Mouse (Mus musculus) kidney, embryonic 14.5 days (tissue): ENCODE measurements around the gene Rnf212b. TPM values are rescaled to one million over a fixed set of nuclear protein-coding genes. Genes with fewer than 3 reads are reported as not detected.

Source experiments
- ATAC-seq: fragments of 200-750 bp; cut with Nextera tagmentation; 2 replicates; pipeline ENCODE4 v1.8.0; 2017; ENCODE audit warnings: moderate number of reproducible peaks, mild to moderate bottlenecking, moderate TSS enrichment, moderate library complexity; ENCODE audit not compliant: low FRiP score, low TSS enrichment
- H3K27ac ChIP-seq: fragments of 300-500 bp; sonication (generic); 2 replicates; pipeline ENCODE4 v1.5.1; 2014; ENCODE audit warnings: low read depth, mild to moderate bottlenecking, low read length, moderate library complexity, mixed read lengths
- H3K27me3 ChIP-seq: fragments of 300-500 bp; sonication (generic); 2 replicates; pipeline ENCODE4 v1.6.1; 2014; ENCODE audit warnings: mild to moderate bottlenecking, low read length; ENCODE audit not compliant: control insufficient read depth, insufficient read depth
- H3K36me3 ChIP-seq: fragments of 300-500 bp; sonication (generic); 2 replicates; pipeline ENCODE4 v1.6.1; 2014; ENCODE audit warnings: low read length, mixed read lengths; ENCODE audit not compliant: control insufficient read depth, insufficient read depth
- H3K4me1 ChIP-seq: fragments of 300-500 bp; sonication (generic); 2 replicates; pipeline ENCODE4 v1.6.1; 2014; ENCODE audit warnings: low read length, mixed read lengths; ENCODE audit not compliant: control insufficient read depth, insufficient read depth
- H3K4me2 ChIP-seq: fragments of 300-500 bp; sonication (generic); replicated peaks from 2 replicates; pipeline ENCODE4 v1.6.1; 2014; ENCODE audit warnings: low read depth, mild to moderate bottlenecking, low read length
- H3K4me3 ChIP-seq: fragments of 300-500 bp; sonication (generic); 2 replicates; pipeline ENCODE4 v1.5.1; 2014; ENCODE audit warnings: mild to moderate bottlenecking, low read length
- H3K9ac ChIP-seq: fragments of 300-500 bp; sonication (generic); 2 replicates; pipeline ENCODE4 v1.6.1; 2014; ENCODE audit warnings: low read depth, mild to moderate bottlenecking, low read length, moderate library complexity
- H3K9me3 ChIP-seq: fragments of 300-500 bp; sonication (generic); 2 replicates; pipeline ENCODE4 v1.6.1; 2016; ENCODE audit warnings: low read length; ENCODE audit not compliant: control insufficient read depth
- WGBS: fragments of 180-500 bp; shearing (Covaris S2); extraction: QIAGEN DNeasy Blood & Tissue Kit; methylation state at CpG from one replicate; pipeline ENCODE4 v1.1.7; 2014; 5-methylcytosine and 5-hydroxymethylcytosine counted together
- polyA plus RNA-seq: library from polyadenylated mRNA; unstranded; fragments of >200 nt; fragmentation: Nextera tagmentation; extraction: Ambion mirVana; gene quantifications from 2 replicates; pipeline ENCODE4 v1.2.1, GENCODE M21; 2014

Rnf212b gene
- polyA plus RNA-seq, 1 experiment from 2014 or later = not detected

- Histone ChIP-seq H3K4me3 (no peak overlapping the region; the same call in 1 of the 2 replicates), H3K9me3 (no peaks in the 10 kb centered on the region), H3K4me1 (no peaks in the 10 kb centered on the region; the same call in 1 of the 2 replicates), H3K4me2 (peak overlapping the region; percentile 8; the same call in 1 of the 2 replicates), H3K36me3 (no peaks in the 10 kb centered on the region), H3K27ac (no peak overlapping the region), H3K27me3 (peaks cover 13% of the 10 kb centered on the region), H3K9ac (no peak overlapping the region)
- no peak for ATAC-seq
- WGBS = 85% methylated on average over 9 of the region's 9 CpGs
Measured at GRCm38 (mm10) chr14:54780084-54780483, 33.9 kb upstream of the Rnf212b start.

- 3% methylated on average over 35 of the region's 35 CpGs for WGBS
- H3K4me2 ChIP-seq = peak overlapping the region; percentile 92
- H3K4me1 ChIP-seq = no peaks in the 10 kb centered on the region; the same call in 1 of the 2 replicates
- H3K36me3 ChIP-seq = no peaks in the 10 kb centered on the region
- H3K9me3 ChIP-seq = peaks cover 4% of the 10 kb centered on the region; the same call in 1 of the 2 replicates
- peaks cover 13% of the 10 kb centered on the region for H3K27me3 ChIP-seq
- no peak; the same call in 1 of the 2 replicates for ATAC-seq
- peak overlapping the region; percentile 55 for H3K4me3 ChIP-seq
- no peak overlapping the region for H3K27ac ChIP-seq
- H3K9ac ChIP-seq = peak overlapping the region; percentile 38; the same call in 1 of the 2 replicates
Measured at GRCm38 (mm10) chr14:54780836-54781609, 32.9 kb upstream of the Rnf212b start.

GRCm38 (mm10) chr14:54781610-54782365 is 32.2 kb upstream of the Rnf212b start, which contains the start of gene Slc7a8:
Gene Slc7a8 (minus strand): TSS chr14:54781946.
- Histone ChIP-seq H3K36me3 (no peaks in the 10 kb centered on the region), H3K4me3 (peak within 1 kb of the TSS; percentile 55), H3K27ac (no peak within 1 kb of the TSS), H3K27me3 (peaks cover 13% of the 10 kb centered on the region), H3K9ac (peak within 1 kb of the TSS; percentile 38; the same call in 1 of the 2 replicates), H3K4me1 (no peaks in the 10 kb centered on the region; the same call in 1 of the 2 replicates), H3K9me3 (peaks cover 4% of the 10 kb centered on the region; the same call in 1 of the 2 replicates), H3K4me2 (peak within 1 kb of the TSS; percentile 92)
- peak; percentile 72; the same call in 1 of the 2 replicates for ATAC-seq
- 2% methylated on average over 37 of the region's 37 CpGs for WGBS

GRCm38 (mm10) chr14:54782971-54783370 is 31.0 kb upstream of the Rnf212b start:
- no peak for ATAC-seq
- Histone ChIP-seq H3K9me3 (peaks cover 4% of the 10 kb centered on the region; the same call in 1 of the 2 replicates), H3K9ac (no peak overlapping the region), H3K4me3 (no peak overlapping the region), H3K36me3 (no peaks in the 10 kb centered on the region), H3K27me3 (peaks cover 13% of the 10 kb centered on the region), H3K4me2 (no peak overlapping the region), H3K27ac (no peak overlapping the region), H3K4me1 (no peaks in the 10 kb centered on the region; the same call in 1 of the 2 replicates)
- WGBS = 90% methylated on average over 6 of the region's 6 CpGs

GRCm38 (mm10) chr14:54785898-54786297 is 28.0 kb upstream of the Rnf212b start:
- H3K4me2 ChIP-seq = no peak overlapping the region
- peaks cover 4% of the 10 kb centered on the region; the same call in 1 of the 2 replicates for H3K9me3 ChIP-seq
- H3K27ac ChIP-seq = no peak overlapping the region
- H3K27me3 ChIP-seq = no peaks in the 10 kb centered on the region
- H3K36me3 ChIP-seq = no peaks in the 10 kb centered on the region
- no peaks in the 10 kb centered on the region for H3K4me1 ChIP-seq
- WGBS = 54% methylated on average over 4 of the region's 4 CpGs
- no peak overlapping the region for H3K4me3 ChIP-seq
- ATAC-seq = no peak
- H3K9ac ChIP-seq = no peak overlapping the region

- WGBS = 62% methylated on average over 10 of the region's 10 CpGs
- ATAC-seq = no peak
- Histone ChIP-seq H3K4me3 (no peak overlapping the region), H3K36me3 (no peaks in the 10 kb centered on the region), H3K27me3 (no peaks in the 10 kb centered on the region), H3K27ac (no peak overlapping the region), H3K4me1 (no peaks in the 10 kb centered on the region), H3K9ac (no peak overlapping the region), H3K9me3 (peaks cover 4% of the 10 kb centered on the region; the same call in 1 of the 2 replicates), H3K4me2 (no peak overlapping the region)
Measured at GRCm38 (mm10) chr14:54786489-54786888, 27.5 kb upstream of the Rnf212b start.

GRCm38 (mm10) chr14:54787226-54787625 is 26.7 kb upstream of the Rnf212b start:
- ATAC-seq = no peak
- no peak overlapping the region for H3K9ac ChIP-seq
- no peaks in the 10 kb centered on the region for H3K27me3 ChIP-seq
- no peaks in the 10 kb centered on the region for H3K36me3 ChIP-seq
- H3K27ac ChIP-seq = no peak overlapping the region
- no peak overlapping the region for H3K4me3 ChIP-seq
- H3K9me3 ChIP-seq = peaks cover 4% of the 10 kb centered on the region; the same call in 1 of the 2 replicates
- no peak overlapping the region for H3K4me2 ChIP-seq
- WGBS = 55% methylated on average over 4 of the region's 4 CpGs
- no peaks in the 10 kb centered on the region for H3K4me1 ChIP-seq

GRCm38 (mm10) chr14:54788231-54788630 is 25.7 kb upstream of the Rnf212b start:
- no peaks in the 10 kb centered on the region for H3K4me1 ChIP-seq
- no peak for ATAC-seq
- no peaks in the 10 kb centered on the region for H3K27me3 ChIP-seq
- no peak overlapping the region for H3K4me2 ChIP-seq
- no peaks in the 10 kb centered on the region for H3K36me3 ChIP-seq
- H3K4me3 ChIP-seq = no peak overlapping the region
- H3K9ac ChIP-seq = no peak overlapping the region
- peaks cover 4% of the 10 kb centered on the region; the same call in 1 of the 2 replicates for H3K9me3 ChIP-seq
- H3K27ac ChIP-seq = no peak overlapping the region
- WGBS = 96% methylated on average over 5 of the region's 5 CpGs
